Mouse (Mus musculus) embryonic fibroblast, embryonic 13.5 days (primary cell): ENCODE data around the gene Scarf2. TPM values are rescaled to one million over a fixed set of nuclear protein-coding genes. Genes with fewer than 3 reads are reported as not detected.

Experiments used
- H3K27ac ChIP-seq: 2 replicates; pipeline ENCODE4 v1.5.1; 2012; ENCODE audit warnings: low read length, control low read depth, inconsistent platforms; ENCODE audit not compliant: insufficient read depth
- H3K4me1 ChIP-seq: 2 replicates; pipeline ENCODE4 v1.6.1; 2011; ENCODE audit warnings: low read length; ENCODE audit not compliant: control insufficient read depth, insufficient read depth
- H3K4me3 ChIP-seq: 2 replicates; pipeline ENCODE4 v1.5.1; 2011; ENCODE audit warnings: mild to moderate bottlenecking, control low read depth, low read length; ENCODE audit not compliant: insufficient read depth
- CTCF ChIP-seq: IDR thresholded peaks from 2 replicates; pipeline ENCODE4 v1.5.1; 2011; ENCODE audit warnings: mild to moderate bottlenecking, control low read depth, low read length, moderate library complexity, borderline replicate concordance; ENCODE audit not compliant: insufficient read depth
- POLR2A ChIP-seq: IDR thresholded peaks from 2 replicates; pipeline ENCODE4 v1.6.1; 2011; ENCODE audit warnings: low read depth, mild to moderate bottlenecking, control low read depth, low read length, moderate library complexity
- polyA plus RNA-seq: library from polyadenylated mRNA; stranded (reverse); fragments of >200 nt; gene quantifications from 2 replicates; pipeline ENCODE4 v1.2.4, GENCODE M21; 2011; ENCODE audit warnings: low read depth; ENCODE audit not compliant: missing spikeins, insufficient read length

The Scarf2 gene
- polyA plus RNA-seq, 1 experiment: 46.5 TPM

GRCm38 (mm10) chr16:17838051-17838450 is 41.0 kb downstream of the Scarf2 start, which contains the start of gene Car15:
Gene Car15, minus strand, starts transcription at chr16:17838364.
- H3K4me3 ChIP-seq: no peak within 1 kb of the TSS
- no peak for TF ChIP-seq CTCF
- TF ChIP-seq POLR2A: no peak
- no peak within 1 kb of the TSS for H3K27ac ChIP-seq
- H3K4me1 ChIP-seq: 0 out of 2 replicates have a peak, but pooled peaks cover 5% of the 10 kb centered on the region

- TF ChIP-seq POLR2A (no peak), CTCF (no peak)
- Histone ChIP-seq H3K4me3 (no peak overlapping the region), H3K27ac (no peak overlapping the region), H3K4me1 (no peaks in the 10 kb centered on the region)
Observed at GRCm38 (mm10) chr16:17839976-17840375, 42.9 kb downstream of the Scarf2 start.

GRCm38 (mm10) chr16:17842437-17842836 is 45.4 kb downstream of the Scarf2 start:
- H3K4me1 ChIP-seq: no peaks in the 10 kb centered on the region
- TF ChIP-seq POLR2A (no peak), CTCF (no peak)
- no peak overlapping the region for H3K4me3 ChIP-seq

DNA sequence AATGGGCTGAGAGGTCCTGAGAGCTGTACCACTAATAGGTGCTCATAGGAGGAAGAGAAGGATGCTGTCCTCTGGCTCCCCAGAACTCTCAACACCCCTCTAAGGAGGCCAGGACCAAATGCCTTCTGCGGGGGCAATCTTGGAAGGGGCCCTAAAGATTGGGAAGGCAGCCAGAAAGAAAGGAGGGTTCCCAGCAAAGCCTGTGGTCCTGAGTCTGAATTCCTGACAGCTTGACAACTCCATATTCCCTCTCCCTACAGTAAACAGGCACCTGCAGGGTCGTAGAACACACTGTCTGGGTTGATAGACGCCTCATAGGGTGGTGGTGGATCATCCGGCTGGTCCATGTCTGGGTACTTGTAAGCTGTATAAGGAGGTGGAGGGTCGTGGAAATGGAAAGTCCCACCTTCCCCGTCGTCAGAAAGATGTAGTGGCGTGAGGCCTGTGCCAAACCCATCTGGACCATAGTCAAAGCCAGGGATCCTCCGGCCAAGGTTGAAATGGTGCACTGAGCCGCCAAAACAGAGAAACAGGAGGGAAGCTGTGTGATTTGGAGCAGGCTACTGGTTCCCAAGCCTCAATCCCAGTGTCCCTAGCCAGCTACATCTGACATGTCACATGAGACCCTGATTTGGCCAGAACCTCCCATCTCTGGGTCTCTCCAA is 46.8 kb downstream of the Scarf2 start:
- H3K4me1 ChIP-seq: no peaks in the 10 kb centered on the region
- no peak overlapping the region for H3K4me3 ChIP-seq
- TF ChIP-seq CTCF (no peak), POLR2A (no peak)
- no peak overlapping the region for H3K27ac ChIP-seq

More at GRCm38 (mm10) chr16:17842437-17842836, 45.4 kb downstream of the Scarf2 start:
- no peak overlapping the region for H3K27ac ChIP-seq

DNA sequence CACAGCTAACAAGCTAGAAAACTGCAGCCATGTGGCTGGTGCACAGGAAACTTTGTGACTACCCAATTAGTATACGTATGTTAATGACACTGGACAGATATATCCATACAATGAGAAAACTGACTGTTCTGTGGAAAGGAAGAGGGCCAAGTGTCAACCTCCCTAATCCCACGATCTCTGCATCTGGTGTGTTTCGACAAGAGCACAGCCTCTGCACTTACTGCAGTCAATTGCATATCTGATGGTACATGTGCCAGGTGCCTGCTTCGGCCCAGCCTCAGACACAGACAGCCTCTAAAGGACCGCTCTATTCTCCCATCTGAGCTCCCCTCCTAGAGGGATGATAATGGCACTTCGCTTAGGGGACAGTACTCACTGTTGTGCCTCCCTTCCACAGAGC is 51.3 kb downstream of the Scarf2 start:
- H3K27ac ChIP-seq: no peak overlapping the region
- TF ChIP-seq POLR2A (no peak), CTCF (no peak)
- H3K4me3 ChIP-seq: no peak overlapping the region
- no peaks in the 10 kb centered on the region for H3K4me1 ChIP-seq

- no peaks in the 10 kb centered on the region for H3K4me1 ChIP-seq
- H3K27ac ChIP-seq: no peak overlapping the region
- no peak overlapping the region for H3K4me3 ChIP-seq
- peak; percentile 66; the same call in 1 of the 2 replicates for TF ChIP-seq CTCF
- no peak for TF ChIP-seq POLR2A
Observed at GRCm38 (mm10) chr16:17848928-17849327, 51.8 kb downstream of the Scarf2 start.

DNA sequence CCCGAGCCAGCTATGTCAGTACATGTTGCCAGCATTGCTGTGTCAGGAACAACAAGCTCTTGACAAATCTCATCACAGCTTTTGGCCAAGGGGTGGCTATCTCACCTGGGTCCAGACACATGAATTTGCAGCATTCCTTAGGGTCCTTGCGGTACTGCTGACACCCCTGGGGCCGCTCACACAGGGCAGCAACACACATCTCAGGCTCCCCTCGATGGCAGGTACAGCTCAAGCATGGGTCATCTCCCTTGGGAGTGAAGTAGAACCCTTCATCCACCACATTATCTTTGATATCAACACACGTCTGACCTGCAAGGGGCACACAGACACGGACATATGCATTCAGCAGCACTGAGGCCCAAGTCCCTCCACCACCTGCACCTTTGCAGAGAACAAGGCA is 52.4 kb downstream of the Scarf2 start:
- no peak overlapping the region for H3K4me3 ChIP-seq
- no peak for TF ChIP-seq POLR2A
- no peak for TF ChIP-seq CTCF
- H3K27ac ChIP-seq: no peak overlapping the region
- no peaks in the 10 kb centered on the region for H3K4me1 ChIP-seq

- TF ChIP-seq POLR2A (no peak), CTCF (no peak)
- no peaks in the 10 kb centered on the region for H3K4me1 ChIP-seq
- H3K4me3 ChIP-seq: no peak overlapping the region
- H3K27ac ChIP-seq: no peak overlapping the region
Observed at GRCm38 (mm10) chr16:17851331-17851730, 54.2 kb downstream of the Scarf2 start.

DNA sequence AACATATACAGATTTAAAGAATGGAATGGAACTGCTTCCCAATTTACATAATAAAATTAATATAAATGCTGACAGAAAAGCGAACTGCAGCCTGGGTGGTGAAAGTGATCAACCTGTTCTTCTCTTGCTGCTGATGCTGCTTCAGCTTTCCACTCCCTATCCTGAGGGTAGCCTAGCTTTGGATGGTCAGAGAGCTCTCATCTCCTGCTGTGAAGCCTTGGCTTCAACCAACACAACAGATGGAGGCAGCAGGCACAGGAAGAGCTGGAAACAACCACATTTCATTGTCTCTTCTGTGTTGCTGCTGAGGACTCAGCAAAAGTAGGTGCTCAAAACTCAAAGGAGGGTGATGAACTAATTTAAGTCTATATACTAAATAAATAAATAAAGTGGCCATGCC is 54.8 kb downstream of the Scarf2 start:
- H3K4me1 ChIP-seq: no peaks in the 10 kb centered on the region
- no peak for TF ChIP-seq POLR2A
- no peak for TF ChIP-seq CTCF
- no peak overlapping the region for H3K27ac ChIP-seq
- H3K4me3 ChIP-seq: no peak overlapping the region

- no peaks in the 10 kb centered on the region for H3K4me1 ChIP-seq
- no peak overlapping the region for H3K4me3 ChIP-seq
- TF ChIP-seq POLR2A (no peak), CTCF (no peak)
- no peak overlapping the region for H3K27ac ChIP-seq
Observed at GRCm38 (mm10) chr16:17853263-17853662, 56.2 kb downstream of the Scarf2 start.
